Mouse (Mus musculus) ES-Bruce4 (cell line): ENCODE measurements around the gene Yars. TPM values are rescaled to one million over a fixed set of nuclear protein-coding genes. Genes with fewer than 3 reads are reported as not detected.
A peak's percentile ranks its signal among the peaks of the same experiment; 100 is the strongest.

ENCODE experiments used
- H3K27ac ChIP-seq: 2 replicates; pipeline ENCODE4 v1.5.1; 2012; ENCODE audit warnings: low read length, inconsistent platforms; ENCODE audit not compliant: insufficient read depth
- H3K27me3 ChIP-seq: 2 replicates; pipeline ENCODE4 v1.6.1; 2012; ENCODE audit warnings: mild to moderate bottlenecking, low read length, inconsistent platforms; ENCODE audit not compliant: control insufficient read depth, poor library complexity, insufficient read depth, severe bottlenecking
- H3K36me3 ChIP-seq: 2 replicates; pipeline ENCODE4 v1.6.1; 2012; ENCODE audit warnings: inconsistent platforms, mild to moderate bottlenecking, low read length, moderate library complexity; ENCODE audit not compliant: control insufficient read depth, poor library complexity, insufficient read depth, severe bottlenecking
- H3K4me1 ChIP-seq: one replicate; pipeline ENCODE4 v1.8.1; 2011; ENCODE audit warnings: low read length; ENCODE audit not compliant: control insufficient read depth, insufficient read depth
- H3K4me3 ChIP-seq: 2 replicates; pipeline ENCODE4 v1.5.1; 2011; ENCODE audit warnings: low read depth, mild to moderate bottlenecking, low read length
- H3K9ac ChIP-seq: 2 replicates; pipeline ENCODE4 v1.6.1; 2012; ENCODE audit warnings: low read depth, mild to moderate bottlenecking, inconsistent platforms; ENCODE audit not compliant: poor library complexity, severe bottlenecking
- H3K9me3 ChIP-seq: replicated peaks from 2 replicates; pipeline ENCODE4 v1.6.1; 2012; ENCODE audit warnings: mild to moderate bottlenecking, low read length, inconsistent platforms; ENCODE audit not compliant: control insufficient read depth, poor library complexity, insufficient read depth, severe bottlenecking
- CTCF ChIP-seq: IDR thresholded peaks from one replicate; pipeline ENCODE4 v1.8.1; 2011; ENCODE audit warnings: low read depth, low read length
- EP300 ChIP-seq: IDR thresholded peaks from 2 replicates; pipeline ENCODE4 v1.6.1; 2011; ENCODE audit warnings: low read depth, low read length; ENCODE audit not compliant: insufficient read depth
- POLR2A ChIP-seq: IDR thresholded peaks from one replicate; pipeline ENCODE4 v1.8.1; 2011; ENCODE audit warnings: low read length; ENCODE audit not compliant: insufficient read depth
- polyA plus RNA-seq: library from polyadenylated mRNA; stranded (reverse); fragments of >200 nt; gene quantifications from 2 replicates; pipeline ENCODE4 v1.2.4, GENCODE M21; 2011; ENCODE audit warnings: low read depth; ENCODE audit not compliant: missing spikeins, insufficient read depth, insufficient read length

The Yars gene
- polyA plus RNA-seq, 1 experiment: 99.8 TPM

GRCm38 (mm10) chr4:129242761-129243160 lies 53.2 kb downstream of the Yars start:
- no peaks in the 10 kb centered on the region for H3K27me3 ChIP-seq
- TF ChIP-seq CTCF (no peak), EP300 (no peak), POLR2A (no peak)
- no peaks in the 10 kb centered on the region for H3K9me3 ChIP-seq
- H3K36me3 ChIP-seq: no peaks in the 10 kb centered on the region
- H3K9ac ChIP-seq: no peak overlapping the region
- H3K4me1 ChIP-seq: peaks cover 11% of the 10 kb centered on the region
- no peak overlapping the region for H3K4me3 ChIP-seq
- peak overlapping the region; percentile 91 for H3K27ac ChIP-seq

GRCm38 (mm10) chr4:129244802-129245201 lies 55.2 kb downstream of the Yars start:
- Histone ChIP-seq H3K36me3 (no peaks in the 10 kb centered on the region), H3K27me3 (no peaks in the 10 kb centered on the region), H3K9me3 (no peaks in the 10 kb centered on the region), H3K27ac (no peak overlapping the region), H3K4me3 (no peak overlapping the region), H3K4me1 (peaks cover 16% of the 10 kb centered on the region), H3K9ac (no peak overlapping the region)
- TF ChIP-seq EP300: no peak
- no peak for TF ChIP-seq CTCF
- no peak for TF ChIP-seq POLR2A

GRCm38 (mm10) chr4:129246360-129247301 lies 57.1 kb downstream of the Yars start:
- H3K9me3 ChIP-seq: no peaks in the 10 kb centered on the region
- TF ChIP-seq POLR2A (no peak), EP300 (no peak), CTCF (no peak)
- no peak overlapping the region for H3K27ac ChIP-seq
- no peaks in the 10 kb centered on the region for H3K27me3 ChIP-seq
- H3K4me3 ChIP-seq: no peak overlapping the region
- H3K36me3 ChIP-seq: no peaks in the 10 kb centered on the region
- no peak overlapping the region for H3K9ac ChIP-seq
- H3K4me1 ChIP-seq: peaks cover 13% of the 10 kb centered on the region

GRCm38 (mm10) chr4:129247381-129248242 lies 58.1 kb downstream of the Yars start:
- H3K9ac ChIP-seq: peak overlapping the region; percentile 77
- TF ChIP-seq POLR2A (no peak), EP300 (no peak), CTCF (no peak)
- H3K36me3 ChIP-seq: no peaks in the 10 kb centered on the region
- H3K4me1 ChIP-seq: peaks cover 10% of the 10 kb centered on the region
- no peaks in the 10 kb centered on the region for H3K27me3 ChIP-seq
- peak overlapping the region; percentile 87 for H3K4me3 ChIP-seq
- H3K9me3 ChIP-seq: no peaks in the 10 kb centered on the region
- no peak overlapping the region for H3K27ac ChIP-seq

GRCm38 (mm10) chr4:129248243-129248767 lies 58.7 kb downstream of the Yars start:
- no peak for TF ChIP-seq CTCF
- TF ChIP-seq EP300: 0 out of 2 replicates have a peak, but pooled peaks have one; percentile 41
- H3K36me3 ChIP-seq: no peaks in the 10 kb centered on the region
- no peaks in the 10 kb centered on the region for H3K9me3 ChIP-seq
- peak overlapping the region; percentile 77 for H3K9ac ChIP-seq
- no peaks in the 10 kb centered on the region for H3K27me3 ChIP-seq
- H3K27ac ChIP-seq: no peak overlapping the region
- peak overlapping the region; percentile 87 for H3K4me3 ChIP-seq
- H3K4me1 ChIP-seq: peaks cover 10% of the 10 kb centered on the region
